Mouse (Mus musculus) urinary bladder, adult 2 months (tissue): ENCODE data around the gene Tenm4. TPM values are rescaled to one million over a fixed set of nuclear protein-coding genes. Genes with fewer than 3 reads are reported as not detected.

ENCODE experiments used
- DNase-seq: peaks from one replicate; pipeline ENCODE4 v3.0.0; 2022; ENCODE audit warnings: low spot score
- polyA plus RNA-seq: library from polyadenylated mRNA; depleted of rRNA; stranded (reverse); fragments of >200 nt; gene quantifications from 2 replicates; pipeline ENCODE4 v1.2.3, GENCODE M21; 2012

Gene Tenm4
- polyA plus RNA-seq, 1 experiment = 0.65 TPM

- DNase-seq = no peak
Observed at GRCm38 (mm10) chr7:96408161-96408889, 237.3 kb downstream of the Tenm4 start.

GRCm38 (mm10) chr7:96409323-96409880 lies 238.4 kb downstream of the Tenm4 start:
- DNase-seq = no peak

- DNase-seq = no peak
Observed at GRCm38 (mm10) chr7:96413822-96414221, 242.8 kb downstream of the Tenm4 start.

GRCm38 (mm10) chr7:96414290-96415055 lies 243.4 kb downstream of the Tenm4 start:
- no peak for DNase-seq

- no peak for DNase-seq
Observed at GRCm38 (mm10) chr7:96417251-96418004, 246.4 kb downstream of the Tenm4 start.

- no peak for DNase-seq
Observed at GRCm38 (mm10) chr7:96418146-96418545, 247.1 kb downstream of the Tenm4 start.

GRCm38 (mm10) chr7:96420045-96420444 lies 249.0 kb downstream of the Tenm4 start:
- no peak for DNase-seq

GRCm38 (mm10) chr7:96420926-96421605 lies 250.0 kb downstream of the Tenm4 start:
- DNase-seq = no peak

- no peak for DNase-seq
Observed at GRCm38 (mm10) chr7:96426954-96427353, 255.9 kb downstream of the Tenm4 start.

- DNase-seq = no peak
Observed at GRCm38 (mm10) chr7:96433307-96433706, 262.3 kb downstream of the Tenm4 start.

GRCm38 (mm10) chr7:96438392-96438791 lies 267.3 kb downstream of the Tenm4 start:
- DNase-seq = no peak

GRCm38 (mm10) chr7:96440161-96440707 lies 269.2 kb downstream of the Tenm4 start:
- no peak for DNase-seq

GRCm38 (mm10) chr7:96445771-96446170 lies 274.7 kb downstream of the Tenm4 start:
- DNase-seq = no peak

- DNase-seq = no peak
Observed at GRCm38 (mm10) chr7:96447806-96448397, 276.9 kb downstream of the Tenm4 start.

- DNase-seq = no peak
Observed at GRCm38 (mm10) chr7:96455957-96456356, 284.9 kb downstream of the Tenm4 start.

- no peak for DNase-seq
Observed at GRCm38 (mm10) chr7:96456618-96457017, 285.6 kb downstream of the Tenm4 start.

GRCm38 (mm10) chr7:96457891-96458290 lies 286.8 kb downstream of the Tenm4 start:
- no peak for DNase-seq

GRCm38 (mm10) chr7:96458992-96459391 lies 287.9 kb downstream of the Tenm4 start:
- DNase-seq = no peak

- no peak for DNase-seq
Observed at GRCm38 (mm10) chr7:96466761-96467160, 295.7 kb downstream of the Tenm4 start.

- no peak for DNase-seq
Observed at GRCm38 (mm10) chr7:96470821-96471220, 299.8 kb downstream of the Tenm4 start.
